Mouse (Mus musculus) splenic B cell, adult 2 months (primary cell): ENCODE results near the gene Crat.

Source experiments
- DNase-seq: peaks from one replicate; pipeline ENCODE4 v3.0.0-alpha.2; 2011; ENCODE audit warnings: low read depth, low spot score
- H3K27me3 ChIP-seq: 2 replicates; pipeline ENCODE4 v1.6.1; 2012; ENCODE audit warnings: mild to moderate bottlenecking, low read length, moderate library complexity, mixed read lengths; ENCODE audit not compliant: control insufficient read depth, poor library complexity, insufficient read depth, severe bottlenecking
- H3K36me3 ChIP-seq: 2 replicates; pipeline ENCODE4 v1.6.1; 2012; ENCODE audit warnings: mild to moderate bottlenecking, low read length, moderate library complexity, mixed read lengths; ENCODE audit not compliant: control insufficient read depth, poor library complexity, insufficient read depth, severe bottlenecking

Gene Crat

DNA sequence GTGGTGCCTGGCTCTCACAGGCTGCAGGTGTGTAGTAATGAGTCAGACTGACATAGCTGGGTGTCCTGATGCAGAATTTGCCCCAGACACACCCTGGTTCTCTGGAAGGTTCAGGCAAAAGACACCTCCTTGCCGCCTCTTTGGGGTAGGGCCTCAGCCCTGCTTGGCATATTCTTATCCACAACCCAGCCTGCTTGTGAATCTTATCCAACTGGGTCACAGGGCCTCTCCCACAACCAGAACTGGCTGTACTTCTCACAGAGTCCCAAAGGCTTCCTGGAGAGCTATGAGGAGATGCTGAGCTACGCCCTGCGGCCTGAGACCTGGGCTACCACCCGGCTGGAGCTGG, 34.3 kb downstream of the Crat start:
- DNase-seq, result no peak
- no peaks in the 10 kb centered on the region for H3K27me3 ChIP-seq
- H3K36me3 ChIP-seq, result 0 out of 2 replicates have a peak, but pooled peaks cover 3% of the 10 kb centered on the region

DNA sequence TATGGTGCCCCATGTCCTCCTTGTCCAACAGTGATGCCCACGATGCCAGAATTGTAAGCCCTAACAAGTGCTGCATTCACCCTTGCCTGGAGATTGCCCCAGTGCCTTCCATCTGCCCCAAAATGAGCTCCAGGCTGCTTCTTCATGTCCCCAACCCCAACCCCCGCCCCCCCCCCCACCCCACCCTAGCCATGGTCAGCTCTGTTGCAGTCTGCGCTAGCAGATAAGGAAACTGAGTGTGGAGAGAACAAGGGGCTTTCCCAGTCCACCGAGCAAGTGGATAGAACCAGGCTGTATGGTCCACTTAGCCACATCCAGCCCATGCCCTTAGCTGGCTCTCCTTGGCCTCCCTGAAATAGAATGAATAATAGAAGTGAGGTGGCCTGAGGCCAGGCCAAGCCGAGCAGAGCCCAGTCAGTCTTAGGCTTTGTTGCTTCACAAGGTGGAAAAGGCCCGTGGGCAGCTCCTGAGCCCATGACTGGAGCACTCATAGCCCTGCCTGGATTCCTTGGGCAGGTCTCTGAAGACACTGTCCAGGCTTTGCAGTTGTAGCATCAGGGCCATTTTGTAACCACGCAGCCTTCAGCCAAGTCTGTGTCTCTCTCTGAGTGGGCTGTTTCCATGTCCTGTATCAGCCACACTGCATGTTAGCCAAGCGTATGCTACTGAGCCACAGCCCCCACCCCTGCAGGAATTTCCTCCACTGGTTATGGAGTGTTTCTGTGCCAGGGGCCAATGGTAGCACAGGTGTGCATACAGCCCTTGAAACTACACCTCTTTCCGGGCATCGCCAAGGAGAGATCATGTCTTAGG, 34.8 kb downstream of the Crat start:
- no peak for DNase-seq
- H3K27me3 ChIP-seq, result no peaks in the 10 kb centered on the region
- 0 out of 2 replicates have a peak, but pooled peaks cover 3% of the 10 kb centered on the region for H3K36me3 ChIP-seq

DNA sequence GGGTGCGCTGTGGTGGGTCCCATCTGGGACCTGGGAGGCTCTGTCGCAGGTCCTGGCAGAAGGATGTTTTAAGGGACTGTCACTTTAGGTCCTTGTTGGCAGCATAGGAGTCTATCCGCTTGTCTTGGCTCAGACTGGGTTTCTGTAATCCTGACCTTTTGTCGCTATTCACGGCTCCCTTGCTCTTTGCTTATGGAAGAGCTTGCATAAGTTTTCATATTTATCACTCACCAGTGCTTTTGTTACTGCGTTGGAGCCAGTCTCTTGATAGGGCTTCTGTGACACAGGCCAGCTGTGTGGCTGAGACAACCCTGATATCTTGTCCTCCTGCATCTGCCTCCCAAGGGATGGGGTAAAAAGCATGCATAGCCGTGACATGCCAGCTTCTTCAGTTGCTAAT, 36.3 kb downstream of the Crat start:
- no peaks in the 10 kb centered on the region for H3K27me3 ChIP-seq
- H3K36me3 ChIP-seq, result 0 out of 2 replicates have a peak, but pooled peaks cover 3% of the 10 kb centered on the region
- no peak for DNase-seq

DNA sequence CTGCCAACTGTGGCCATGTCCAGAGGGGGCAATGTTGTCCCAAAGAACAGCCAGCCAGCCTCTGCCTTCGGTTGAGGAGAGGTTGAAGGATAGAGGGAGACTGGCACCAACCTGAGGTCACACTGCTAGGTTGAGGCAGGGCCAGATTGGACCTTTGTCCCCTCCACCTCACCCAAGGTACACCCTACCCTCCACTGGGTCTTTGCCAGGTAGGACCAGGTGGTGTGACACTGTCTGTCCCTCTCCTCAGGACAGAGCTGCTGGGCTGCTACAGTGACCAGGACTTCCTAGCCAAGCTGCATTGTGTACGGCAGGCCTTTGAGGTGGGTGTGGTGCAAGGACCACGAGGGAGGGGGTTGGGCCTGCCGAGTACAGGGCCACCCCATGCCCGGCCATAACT, 37.9 kb downstream of the Crat start:
- 0 out of 2 replicates have a peak, but pooled peaks cover 5% of the 10 kb centered on the region for H3K36me3 ChIP-seq
- DNase-seq, result no peak
- H3K27me3 ChIP-seq, result no peaks in the 10 kb centered on the region

DNA sequence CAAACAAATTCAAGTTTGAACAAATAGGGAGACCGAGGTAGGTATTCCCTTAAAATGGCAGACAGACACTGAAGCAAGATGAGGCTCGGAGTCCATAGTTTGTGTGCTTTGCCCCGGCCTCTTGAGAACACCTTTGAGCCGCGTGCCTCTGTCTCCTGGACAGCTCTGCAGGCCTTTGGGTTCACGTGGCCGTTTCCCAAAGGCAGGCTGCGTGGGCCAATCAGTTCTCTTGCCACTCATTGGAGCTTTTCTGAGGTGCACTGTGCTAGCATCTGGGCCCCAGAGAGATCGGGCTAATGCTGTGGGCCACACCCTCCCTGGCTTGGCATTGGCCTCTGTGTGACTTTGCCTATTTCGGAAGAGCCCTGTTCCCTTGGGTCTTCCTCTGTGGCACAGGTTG, 39.7 kb downstream of the Crat start:
- Histone ChIP-seq H3K27me3 (no peaks in the 10 kb centered on the region), H3K36me3 (peaks cover 9% of the 10 kb centered on the region)
- no peak for DNase-seq

DNA sequence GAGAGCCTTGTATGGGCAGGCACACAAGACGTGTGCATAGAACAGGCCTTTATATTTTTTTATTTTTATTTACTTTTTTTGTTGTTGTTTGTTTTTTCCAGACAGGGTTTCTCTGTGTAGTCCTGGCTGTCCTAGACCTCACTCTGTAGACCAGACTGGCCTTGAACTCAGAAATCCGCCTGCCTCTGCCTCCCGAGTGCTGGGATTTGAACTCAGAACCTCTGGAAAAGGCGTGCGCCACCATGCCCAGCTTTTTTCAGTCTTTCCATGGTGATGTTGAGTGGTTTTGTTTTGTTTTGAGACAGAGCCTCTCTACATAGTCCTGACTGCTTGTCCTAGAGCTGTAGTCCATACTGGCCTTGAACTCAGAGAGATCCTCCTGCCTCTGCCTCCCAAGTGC, 42.9 kb downstream of the Crat start:
- DNase-seq, result no peak
- H3K36me3 ChIP-seq, result peaks cover 5% of the 10 kb centered on the region
- no peaks in the 10 kb centered on the region for H3K27me3 ChIP-seq

DNA sequence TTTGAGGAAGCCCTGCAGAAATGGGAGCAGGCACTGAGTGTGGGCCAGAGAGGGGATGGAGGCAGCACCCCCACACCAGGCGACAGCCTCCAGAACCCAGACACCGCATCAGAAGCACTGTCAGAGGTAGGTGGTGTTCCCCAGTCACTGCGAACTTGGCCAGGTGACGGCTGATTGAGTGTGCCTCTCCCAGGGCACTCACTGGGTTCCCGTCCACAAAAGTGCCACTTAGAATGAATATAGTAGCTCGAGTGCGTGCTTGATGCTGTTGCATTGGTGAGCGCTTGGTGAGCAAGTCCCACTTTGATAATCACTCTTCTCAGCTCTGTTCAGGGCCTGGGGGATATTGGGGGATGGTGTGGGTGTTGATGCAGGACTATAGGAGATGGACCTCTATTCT, 44.1 kb downstream of the Crat start:
- DNase-seq, result no peak
- H3K36me3 ChIP-seq, result peaks cover 5% of the 10 kb centered on the region
- H3K27me3 ChIP-seq, result no peaks in the 10 kb centered on the region

DNA sequence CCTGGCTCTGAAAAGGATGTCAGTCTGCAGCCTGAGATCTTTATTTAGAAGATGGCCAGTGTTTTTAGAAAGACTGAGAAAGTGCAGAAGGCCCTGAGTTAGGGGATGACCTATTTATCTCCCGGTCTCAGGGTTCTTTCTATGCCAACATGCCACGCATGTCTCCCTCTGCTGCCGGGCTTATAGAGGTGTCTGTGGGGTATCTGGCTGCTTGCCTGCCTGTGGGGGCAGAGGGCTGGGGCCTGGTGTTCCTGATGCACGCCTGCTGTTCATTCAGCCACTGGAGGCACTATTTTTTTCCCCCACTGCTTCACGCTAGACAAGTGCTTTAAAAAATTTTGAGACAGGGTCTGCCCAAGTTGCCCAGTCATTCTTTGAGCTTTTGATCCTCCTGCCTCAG, 49.4 kb downstream of the Crat start:
- H3K36me3 ChIP-seq, result no peaks in the 10 kb centered on the region; the same call in 1 of the 2 replicates
- H3K27me3 ChIP-seq, result no peaks in the 10 kb centered on the region
- DNase-seq, result no peak

DNA sequence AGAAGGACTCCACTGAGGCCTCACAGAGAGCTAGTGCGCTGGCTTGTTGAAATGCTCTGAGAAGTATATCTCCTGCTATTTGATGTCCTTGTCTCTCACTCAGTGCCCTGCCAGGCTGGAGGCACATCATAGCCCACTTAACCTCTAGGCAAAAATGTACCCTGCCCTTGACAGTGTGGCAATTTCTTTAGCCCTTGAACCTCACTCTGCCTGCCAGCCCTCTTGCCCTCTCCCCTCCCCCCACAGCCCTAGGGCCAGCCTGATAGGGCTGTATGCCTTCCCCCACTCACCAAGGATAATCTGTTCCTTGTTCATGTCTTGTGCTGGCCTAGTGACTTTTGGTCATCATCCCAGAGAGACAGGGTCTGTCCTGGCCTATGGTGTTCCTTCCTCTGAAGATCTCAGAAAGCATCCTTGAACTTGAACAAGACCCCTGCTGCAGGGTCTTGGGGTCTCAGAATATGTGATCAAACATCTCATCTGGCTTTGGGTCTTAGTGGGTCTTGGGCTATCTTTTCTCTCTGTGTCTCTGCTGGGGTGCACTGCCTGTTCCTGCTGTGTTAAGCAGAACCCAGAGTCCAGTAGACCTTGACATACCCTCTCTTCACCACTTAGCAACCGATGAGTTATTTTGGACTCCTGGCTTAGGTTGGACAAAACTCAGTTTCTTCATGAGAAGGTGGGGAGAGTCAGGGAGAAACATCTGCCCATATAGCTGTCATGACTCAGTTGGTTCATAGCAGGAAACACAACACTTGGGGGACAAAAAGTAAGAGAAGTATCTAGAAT, 50.1 kb downstream of the Crat start:
- Histone ChIP-seq H3K36me3 (no peaks in the 10 kb centered on the region; the same call in 1 of the 2 replicates), H3K27me3 (no peaks in the 10 kb centered on the region)
- no peak for DNase-seq

DNA sequence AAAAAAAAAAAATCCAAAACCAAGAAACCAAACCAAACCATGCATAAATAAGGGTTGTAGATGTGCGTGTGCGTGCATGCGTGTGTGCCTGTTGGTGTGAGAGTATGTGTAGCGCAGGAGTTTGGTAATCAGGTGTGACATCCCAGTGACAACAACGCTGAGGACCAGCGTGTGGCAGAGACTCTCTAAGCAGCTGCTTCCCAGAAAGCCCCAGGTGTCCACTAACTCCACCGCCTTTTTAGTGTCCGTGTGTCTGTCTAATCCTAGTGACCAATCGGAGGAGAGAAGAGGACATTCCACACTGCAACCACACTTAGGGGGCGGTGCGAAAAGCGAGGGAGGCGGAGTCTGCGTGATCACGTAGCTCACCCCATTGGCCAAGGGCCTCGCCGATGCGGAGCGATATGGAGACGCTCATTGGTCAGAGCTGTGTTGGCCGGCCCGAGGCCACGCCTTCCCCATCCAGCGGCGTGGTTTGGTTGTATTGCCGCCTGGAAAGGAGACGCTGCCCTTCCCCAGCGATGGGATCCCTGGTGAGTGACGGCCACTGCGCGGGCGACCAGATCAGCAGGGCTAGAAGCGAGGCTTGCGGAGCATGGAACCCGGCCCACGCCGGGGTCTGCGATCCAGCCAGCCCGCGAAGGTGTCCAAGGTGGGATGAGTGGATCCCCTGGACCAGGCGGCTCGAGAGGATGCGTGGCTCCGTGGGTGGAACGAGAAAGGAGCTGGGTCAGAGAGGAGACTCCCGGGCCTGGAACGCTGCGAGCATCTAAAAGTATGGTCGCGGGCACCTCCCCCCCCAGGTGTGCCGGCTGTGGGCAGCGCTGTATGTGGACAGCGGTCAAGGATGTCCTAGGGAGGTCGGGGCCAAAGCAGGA, 51.6 kb downstream of the Crat start, which contains the start of gene Miga2:
Miga2 (plus strand) TSS at position 461 of the 878 bp plus-strand sequence.
- no peaks in the 10 kb centered on the region for H3K27me3 ChIP-seq
- no peaks in the 10 kb centered on the region; the same call in 1 of the 2 replicates for H3K36me3 ChIP-seq
- peak; percentile 98 for DNase-seq

DNA sequence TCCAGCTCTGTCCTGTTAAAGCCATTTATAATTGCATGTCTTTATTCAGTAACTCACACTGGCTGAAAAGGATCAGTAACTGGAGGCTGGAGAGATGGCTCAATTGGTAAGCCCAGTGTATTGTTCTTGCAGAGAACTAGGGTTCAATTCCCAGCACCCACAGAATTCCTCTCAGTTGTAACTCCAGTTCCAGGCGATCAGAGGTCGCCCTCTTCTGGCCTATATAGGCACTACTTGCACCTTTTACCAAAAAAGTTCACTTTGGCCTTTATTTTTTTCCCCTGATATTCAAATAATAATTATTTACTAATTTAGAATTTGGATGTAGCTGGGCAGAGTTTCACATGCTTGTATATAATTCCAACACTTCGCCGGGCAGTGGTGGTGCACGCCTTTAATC, 52.7 kb downstream of the Crat start:
- Histone ChIP-seq H3K36me3 (no peaks in the 10 kb centered on the region), H3K27me3 (no peaks in the 10 kb centered on the region)
- peak; percentile 23 for DNase-seq

DNA sequence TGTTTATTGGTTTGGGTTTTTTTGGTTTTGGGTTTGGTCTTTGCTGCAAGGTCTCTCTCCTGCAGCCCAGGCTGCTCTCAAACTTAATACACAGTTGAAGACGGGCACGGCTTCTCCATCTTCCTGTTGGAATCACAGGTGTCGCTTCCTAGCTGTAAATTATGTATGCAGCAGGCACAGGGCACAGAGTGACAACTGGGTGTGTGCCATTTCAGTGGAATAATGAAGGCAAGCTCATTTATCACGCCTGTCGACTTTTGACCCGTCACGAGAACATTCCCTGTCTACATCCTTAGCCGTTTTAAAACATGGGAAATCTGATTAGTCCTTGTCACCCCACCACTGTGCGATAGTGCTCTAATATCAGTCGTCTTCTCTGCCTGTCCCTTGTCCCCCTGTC, 55.0 kb downstream of the Crat start:
- no peaks in the 10 kb centered on the region for H3K36me3 ChIP-seq
- H3K27me3 ChIP-seq, result no peaks in the 10 kb centered on the region
- no peak for DNase-seq

DNA sequence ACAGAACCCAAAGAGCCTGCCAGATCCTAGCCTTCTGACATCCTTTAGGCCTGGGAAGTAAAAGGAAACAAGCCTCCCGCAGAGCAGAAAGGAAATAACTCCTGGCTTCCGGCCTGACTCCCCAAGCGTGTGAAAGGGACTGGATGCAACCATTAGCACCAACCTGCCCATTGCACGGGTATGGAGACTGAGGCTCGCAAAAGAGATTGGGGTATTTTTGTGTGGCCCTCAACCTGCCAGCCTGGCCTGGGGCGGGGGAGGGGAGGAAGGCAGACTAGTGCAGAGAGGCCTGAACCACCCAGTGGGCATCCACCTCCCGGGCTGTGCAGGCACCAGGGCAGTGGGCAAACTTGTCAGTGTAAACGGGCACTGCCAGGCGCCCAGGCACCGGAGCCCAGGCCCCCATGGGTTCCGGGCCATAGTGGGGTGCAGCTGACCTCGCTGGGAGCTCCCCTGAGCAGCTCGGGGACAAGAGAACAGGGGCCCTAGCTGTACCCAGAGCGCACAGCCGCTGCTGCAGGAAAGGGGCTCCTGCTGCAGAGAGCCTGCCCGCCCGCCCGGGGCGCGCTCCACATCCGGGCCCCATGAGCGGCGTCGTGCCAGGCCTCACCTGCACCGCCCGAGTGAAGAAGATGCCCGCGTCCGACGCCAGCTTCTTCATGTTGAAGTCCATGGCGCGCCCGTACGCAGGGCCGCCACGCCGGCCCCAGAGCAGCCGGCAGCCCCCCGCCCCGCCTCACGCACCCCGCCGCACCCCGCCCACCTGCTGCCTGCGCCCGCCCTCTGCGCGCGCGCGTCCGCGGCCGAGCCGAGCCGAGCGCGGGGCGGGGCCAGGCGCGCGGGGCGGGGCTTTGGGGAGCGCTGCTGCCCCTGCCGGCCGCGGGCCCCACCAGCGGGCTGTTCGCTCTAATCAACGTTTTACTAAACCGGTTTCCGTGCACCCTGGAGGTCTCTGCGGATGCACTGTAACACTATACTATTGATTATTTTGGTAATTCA, 56.8 kb downstream of the Crat start, which contains the start of gene Sh3glb2:
Sh3glb2 (minus strand) TSS at position 805 of the 999 bp plus-strand sequence.
- no peaks in the 10 kb centered on the region for H3K36me3 ChIP-seq

More for the DNA sequence above, 56.8 kb downstream of the Crat start, which contains the start of gene Sh3glb2:
- H3K27me3 ChIP-seq, result no peaks in the 10 kb centered on the region
- peak; percentile 88 for DNase-seq
